Mouse (Mus musculus) adrenal gland (tissue): ENCODE data around the gene Kif9.

Experiments used
- intact Hi-C: fragments of 180-260 bp; cut with DNase I; formaldehyde crosslinking; loops from one replicate; pipeline ENCODE4 v1.15.1; 2025

Gene Kif9

DNA sequence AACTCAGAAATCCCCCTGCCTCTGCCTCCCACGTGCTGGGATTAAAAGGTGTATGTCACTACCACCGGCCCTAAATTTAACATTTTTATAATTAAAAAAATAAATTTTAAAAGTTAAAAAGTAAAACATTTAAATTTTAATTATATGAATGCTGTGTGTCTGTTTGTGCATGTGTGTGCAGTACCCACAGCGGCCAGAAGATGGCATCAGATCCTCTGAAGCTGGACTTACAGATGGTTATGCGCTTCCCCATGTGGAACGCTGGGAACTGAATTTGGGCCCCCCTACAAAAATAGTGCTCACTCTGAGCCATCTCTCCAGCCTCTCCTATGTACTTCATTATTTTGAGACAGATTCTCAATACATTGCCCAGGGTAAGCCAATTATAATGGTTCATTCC lies 14.2 kb downstream of the Kif9 start:
- intact Hi-C loops, result no loop called here

DNA sequence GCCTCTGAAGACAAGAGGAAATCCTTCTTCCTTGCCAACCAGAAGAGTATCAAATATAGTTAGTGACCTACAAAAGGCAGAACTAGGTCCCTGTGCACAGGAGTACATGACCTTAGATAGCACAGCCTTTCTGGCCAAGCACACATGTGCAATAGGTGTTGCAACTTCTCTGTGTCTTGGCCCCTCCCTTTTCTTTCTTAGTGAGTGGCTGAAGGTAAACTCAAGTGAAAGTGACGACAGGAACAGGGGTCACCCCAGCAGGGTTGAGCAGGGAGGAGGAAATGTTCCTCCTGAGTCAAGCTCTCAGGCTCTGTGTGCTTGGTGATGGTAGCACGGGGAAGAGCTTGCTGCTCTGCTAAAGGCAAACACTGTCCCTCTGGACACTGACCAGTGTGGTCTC lies 49.0 kb downstream of the Kif9 start:
- intact Hi-C loops, result no loop called here

DNA sequence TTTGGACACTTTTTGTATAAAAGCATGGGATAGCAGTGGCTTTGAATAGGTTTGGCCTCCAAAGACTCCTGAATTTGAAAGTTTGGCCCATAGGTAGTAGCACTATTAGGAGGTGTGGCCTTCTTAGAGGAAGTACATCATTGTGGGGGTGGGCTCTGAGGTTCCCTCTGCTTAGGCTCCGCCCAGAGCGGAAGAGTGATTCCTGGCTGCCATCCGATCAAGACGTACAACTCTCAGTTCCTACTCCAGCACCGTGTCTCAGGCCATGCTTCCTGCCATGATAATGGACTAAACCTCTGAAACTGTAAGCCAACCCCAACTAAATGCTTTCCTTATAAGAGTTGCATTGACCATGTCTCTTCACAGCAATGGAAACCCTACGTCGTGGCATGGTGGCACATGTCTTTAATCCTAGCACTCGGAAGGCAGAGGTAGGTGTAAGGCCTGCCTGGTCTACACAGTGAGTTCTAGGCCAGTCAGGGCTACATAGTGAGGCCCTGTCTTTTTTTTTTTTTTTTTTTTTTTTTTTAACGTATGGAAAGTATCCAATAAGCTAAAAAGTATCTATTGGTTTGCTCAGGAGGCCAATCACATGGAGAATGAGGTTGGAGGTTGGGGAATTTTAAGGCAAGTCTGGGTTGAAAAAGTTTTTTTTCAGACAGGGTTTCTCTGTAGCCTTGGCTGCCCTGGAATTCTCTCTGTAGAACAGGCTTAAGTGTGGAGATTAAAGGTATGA lies 52.4 kb downstream of the Kif9 start:
- intact Hi-C loops, result no loop called here

DNA sequence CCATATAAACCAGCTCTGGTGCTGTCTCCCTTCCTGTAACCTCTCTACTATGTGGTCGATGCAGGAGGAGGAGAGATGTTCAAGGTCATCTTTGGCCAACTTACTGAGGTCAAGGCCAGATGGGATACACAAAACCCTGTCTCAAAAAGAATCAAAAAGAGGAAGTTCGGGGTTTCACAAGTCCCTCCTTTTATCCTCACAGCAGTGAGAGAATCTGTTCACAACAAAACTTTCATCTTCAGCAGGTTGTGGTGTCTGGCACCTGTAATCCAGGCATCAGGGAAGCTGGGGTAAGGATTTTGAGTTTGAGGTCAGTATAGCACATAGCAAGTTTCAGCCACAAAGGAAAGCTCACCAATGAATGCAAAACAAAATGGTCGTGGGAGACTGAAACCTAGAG lies 53.9 kb downstream of the Kif9 start:
- intact Hi-C loops, result loop anchor here (5.0 kb wide), 1 partner anchor 53 kb away; the partner anchor contains the start of genes Kif9 and Klhl18

DNA sequence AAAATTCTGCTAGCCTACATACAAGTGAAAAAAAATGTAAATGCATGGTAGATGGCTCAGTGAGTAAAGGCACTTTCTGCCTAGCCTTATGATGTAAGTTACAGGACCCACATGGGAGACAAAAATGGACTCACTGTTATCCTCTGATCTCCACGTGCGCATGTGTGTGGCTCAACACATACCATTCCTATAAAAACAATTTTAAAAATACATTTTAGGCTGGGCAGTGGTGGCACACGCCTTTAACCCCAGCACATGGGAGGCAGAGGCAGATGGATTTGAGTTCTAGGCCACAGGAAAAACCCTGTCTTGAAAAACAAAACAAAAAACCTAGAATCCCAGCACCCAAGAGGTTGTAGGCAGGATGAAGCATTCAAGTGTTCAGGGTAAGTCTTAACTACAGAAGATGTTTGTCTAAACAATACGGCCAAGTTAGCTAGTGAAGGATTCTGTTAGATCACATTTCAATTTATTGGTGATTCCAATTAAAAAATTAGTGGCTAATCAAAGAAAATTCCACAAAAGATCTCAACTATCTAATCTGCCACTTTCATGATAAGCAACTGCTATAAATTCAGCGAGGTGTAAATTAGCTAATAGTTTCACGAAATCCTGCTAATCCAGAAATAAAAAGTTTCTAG lies 54.5 kb downstream of the Kif9 start:
- intact Hi-C loops, result loop anchor here (5.0 kb wide), 1 partner anchor 54 kb away; the partner anchor contains the start of genes Kif9 and Klhl18

DNA sequence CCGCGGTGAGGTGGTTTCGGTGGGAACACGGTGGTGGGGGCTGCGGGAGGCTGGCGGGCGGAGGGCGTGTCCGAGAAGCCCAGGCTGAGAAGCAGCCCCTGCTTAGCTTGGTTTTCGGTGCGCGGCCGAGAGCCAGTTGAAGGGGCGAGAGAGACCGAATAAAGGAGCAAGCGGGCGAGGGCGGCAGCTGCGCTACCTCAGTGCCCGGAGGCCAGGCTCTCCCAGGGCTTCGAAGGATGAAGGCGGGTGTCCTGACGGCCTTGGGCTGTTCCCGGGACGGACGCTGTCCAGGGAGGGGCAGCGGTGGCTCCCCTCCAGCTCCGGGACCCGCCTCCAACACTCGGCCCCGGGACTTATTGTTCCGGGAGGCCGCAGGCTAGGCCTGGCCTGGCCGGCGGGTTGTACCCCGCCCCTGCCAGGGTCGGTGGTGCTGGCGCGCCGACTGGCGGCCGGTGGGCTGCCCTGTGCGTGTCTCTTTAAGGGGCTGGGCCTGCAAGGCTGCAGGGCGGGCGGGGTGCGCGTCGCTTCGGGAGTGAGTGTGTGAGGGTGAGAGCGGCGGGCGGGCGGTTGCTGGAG lies 55.2 kb downstream of the Kif9 start:
- intact Hi-C loops, result loop anchor here (5.0 kb wide), 1 partner anchor 55 kb away; the partner anchor contains the start of genes Kif9 and Klhl18

DNA sequence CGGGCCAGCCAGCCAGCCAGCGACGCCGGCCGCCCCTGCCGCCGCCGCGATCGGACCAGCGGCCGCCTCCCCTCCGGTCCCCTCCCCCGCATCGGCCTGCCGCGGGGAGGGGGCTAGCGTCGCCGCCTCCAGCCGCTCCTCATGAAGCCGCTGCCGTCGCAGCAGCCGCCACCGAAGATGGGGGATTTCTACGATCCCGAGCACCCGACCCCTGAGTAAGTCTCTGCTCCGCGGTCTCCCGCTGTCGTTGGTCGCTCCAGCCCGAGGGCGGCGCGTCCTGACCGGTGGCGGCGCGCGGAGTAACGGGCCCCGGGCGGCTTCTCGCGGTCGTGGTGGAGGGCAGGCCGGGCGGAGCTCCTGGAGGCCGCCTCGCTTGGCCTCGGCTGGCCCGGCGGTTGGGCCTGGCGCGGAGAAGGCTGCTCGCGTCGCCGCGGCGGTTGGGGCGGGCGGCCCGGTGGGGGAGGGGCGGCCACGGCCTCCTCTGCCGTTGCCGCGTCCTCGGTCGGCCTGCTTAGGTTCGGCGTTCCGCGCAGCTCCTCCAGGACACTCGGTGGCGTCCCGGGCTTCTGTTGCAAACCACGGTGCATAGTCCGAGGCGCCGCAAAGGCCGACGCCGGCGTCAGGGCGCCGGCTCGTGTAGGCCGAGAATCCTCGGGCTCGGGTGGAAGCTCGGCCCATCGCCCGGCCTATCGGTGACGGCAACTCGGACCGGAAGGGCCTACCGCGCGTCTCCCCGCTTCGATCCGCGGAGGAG lies 56.0 kb downstream of the Kif9 start, which contains the start of gene Setd2:
TSS of gene Setd2 (plus strand) at position 60 of the 754 bp plus-strand sequence.
- intact Hi-C loops, result loop anchor here (5.0 kb wide), 1 partner anchor 55 kb away; the partner anchor contains the start of genes Kif9 and Klhl18

DNA sequence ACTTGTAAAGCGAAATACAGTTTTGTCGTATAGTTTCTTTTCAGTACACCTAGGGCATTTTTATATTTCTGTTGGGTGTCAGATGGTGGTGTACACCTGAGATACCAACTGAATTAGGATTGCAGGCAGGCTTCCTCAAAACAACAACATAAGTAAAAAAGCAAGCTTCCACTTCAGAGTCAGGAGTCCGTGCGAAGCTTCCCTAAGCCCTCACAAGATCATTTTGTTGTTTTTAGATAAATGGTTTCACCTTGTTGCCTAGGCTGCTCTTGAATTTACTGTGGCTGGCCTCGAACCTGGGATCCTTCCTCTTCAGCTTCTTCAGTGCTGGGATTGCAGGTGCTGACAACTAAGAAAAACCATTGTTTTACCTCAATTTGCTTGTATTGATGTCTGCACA lies 56.9 kb downstream of the Kif9 start:
- intact Hi-C loops, result loop anchor here (5.0 kb wide), 1 partner anchor 56 kb away; the partner anchor contains the start of genes Kif9 and Klhl18

DNA sequence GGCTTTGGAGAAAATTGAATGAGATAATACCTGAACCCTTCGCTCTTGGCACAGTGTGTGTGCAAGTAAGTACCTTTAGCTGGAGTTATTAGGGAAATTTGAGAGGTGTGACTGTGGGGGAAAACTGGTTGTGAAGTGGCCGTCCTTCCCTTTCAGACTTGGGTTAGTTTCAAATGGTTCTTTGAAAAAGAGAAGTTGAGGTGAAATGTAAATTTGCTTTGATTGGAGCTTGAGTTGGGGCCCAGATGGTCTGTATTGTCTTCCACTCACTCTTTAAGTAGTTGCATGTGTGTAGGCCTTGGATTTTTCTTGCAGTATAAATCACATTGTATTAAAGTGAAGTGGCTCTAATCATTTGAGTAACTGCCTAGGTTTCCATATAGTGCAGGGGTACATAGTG lies 58.4 kb downstream of the Kif9 start:
- intact Hi-C loops, result no loop called here

DNA sequence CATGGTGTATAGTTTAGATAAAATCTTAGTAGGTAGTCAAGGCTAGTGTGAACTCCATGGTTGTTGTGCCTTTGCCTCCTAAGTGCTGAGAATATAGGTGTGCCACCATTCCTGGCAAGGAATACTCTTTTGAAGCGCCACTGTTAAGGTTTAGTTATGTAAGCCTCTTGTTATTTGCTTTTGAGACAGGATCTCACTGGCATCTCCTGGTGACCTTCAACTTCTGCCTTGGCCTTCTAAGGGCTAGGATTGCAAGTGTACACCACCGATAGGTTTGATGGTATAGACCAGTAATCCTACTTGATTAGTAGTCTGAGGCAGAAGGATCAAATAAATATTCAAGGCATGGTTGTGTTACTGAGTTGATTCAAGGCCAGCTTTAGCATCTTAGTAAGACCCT lies 59.9 kb downstream of the Kif9 start:
- intact Hi-C loops, result no loop called here

DNA sequence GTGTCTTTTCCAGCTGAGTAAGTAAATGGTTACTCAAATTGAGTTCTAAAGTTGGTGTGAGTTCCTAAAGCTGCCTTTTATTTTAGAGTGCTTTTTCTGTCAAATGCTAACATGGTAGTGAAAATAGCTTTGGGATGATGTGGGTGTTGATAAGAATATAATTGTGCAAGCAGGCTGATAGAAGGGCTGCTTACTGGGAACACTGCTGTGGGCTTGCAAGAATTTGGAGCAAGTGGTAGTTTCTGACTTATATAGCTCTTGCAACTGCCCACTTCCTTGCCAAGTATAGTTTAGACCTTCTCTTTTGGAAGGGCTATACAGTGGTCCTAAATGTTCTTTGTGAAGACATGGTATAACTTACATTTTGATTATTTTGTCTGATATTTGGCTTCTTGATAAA lies 61.8 kb downstream of the Kif9 start:
- intact Hi-C loops, result no loop called here

DNA sequence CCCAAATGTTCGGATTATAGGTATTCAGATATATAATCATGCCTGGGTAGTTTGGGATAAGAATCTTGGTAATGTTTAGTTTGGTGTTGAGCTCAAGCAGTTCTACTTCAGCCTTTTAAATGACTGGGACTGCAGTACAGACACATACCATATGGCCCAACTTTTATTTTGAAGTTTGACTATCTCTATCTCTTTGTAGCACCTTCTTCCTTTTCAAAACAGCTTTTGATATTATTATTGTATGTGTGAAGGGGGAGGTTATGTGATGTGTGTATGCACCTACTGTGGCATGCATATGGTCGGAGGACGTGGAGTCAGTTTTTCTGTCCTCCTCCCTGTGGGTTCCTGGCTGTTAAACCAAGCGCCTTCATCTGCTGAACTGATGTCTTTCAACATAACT lies 65.2 kb downstream of the Kif9 start:
- intact Hi-C loops, result no loop called here

DNA sequence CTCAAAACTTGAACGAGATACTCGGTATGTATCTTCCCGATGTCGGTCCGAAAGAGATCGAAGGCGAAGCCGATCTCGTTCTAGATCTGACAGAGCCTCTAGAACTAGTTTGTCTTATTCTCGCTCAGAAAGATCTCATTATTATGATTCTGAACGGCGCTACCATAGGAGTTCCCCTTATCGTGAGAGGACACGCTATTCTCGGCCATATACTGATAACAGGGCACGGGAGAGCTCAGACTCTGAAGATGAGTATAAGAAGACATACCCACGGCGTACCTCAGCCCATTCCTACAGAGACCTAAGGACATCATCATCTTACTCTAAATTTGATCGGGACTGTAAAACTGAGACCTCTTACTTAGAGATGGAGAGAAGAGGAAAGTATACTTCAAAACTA lies 71.5 kb downstream of the Kif9 start:
- intact Hi-C loops, result no loop called here

DNA sequence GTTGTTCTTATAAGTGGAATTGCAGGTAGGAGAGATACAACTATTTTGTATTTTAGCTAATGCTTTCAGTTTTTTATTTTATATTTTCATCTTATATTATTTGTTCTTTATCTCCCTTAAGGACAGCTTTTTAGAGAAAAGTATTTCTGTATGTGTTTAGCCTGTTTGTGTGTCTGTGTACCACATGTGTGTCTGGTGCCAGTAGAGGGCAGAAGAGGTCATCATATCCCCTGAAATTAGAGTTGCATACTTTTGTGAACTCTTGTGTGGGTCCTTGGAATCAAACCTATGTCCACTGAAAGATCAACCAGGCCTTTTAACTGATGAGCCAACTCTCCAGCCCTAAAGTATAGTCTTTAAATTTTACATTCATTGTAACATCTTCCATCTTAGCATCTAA lies 91.6 kb downstream of the Kif9 start:
- intact Hi-C loops, result no loop called here
